Mouse (Mus musculus) gastrocnemius, adult 2 months (tissue): ENCODE results near the gene Cabp1. TPM values are rescaled to one million over a fixed set of nuclear protein-coding genes. Genes with fewer than 3 reads are reported as not detected.
A peak's percentile ranks its signal among the peaks of the same experiment; 100 is the strongest.
"Not testable (repeated sequence)": the region's sequence is repeated elsewhere in the genome, so short reads cannot be mapped to it uniquely, and the experiment has no call there.

Experiments used
- DNase-seq: peaks from one replicate; pipeline ENCODE4 v3.0.0; 2022
- H3K27ac ChIP-seq: fragments of 200-600 bp; 2 replicates; pipeline ENCODE4 v1.8.1; 2022; ENCODE audit warnings: mild to moderate bottlenecking
- H3K4me3 ChIP-seq: fragments of 200-600 bp; 2 replicates; pipeline ENCODE4 v1.8.1; 2022; ENCODE audit warnings: mild to moderate bottlenecking, moderate library complexity
- CTCF ChIP-seq: fragments of 200-600 bp; IDR thresholded peaks from 2 replicates; pipeline ENCODE4 v1.8.1; 2022; ENCODE audit warnings: antibody characterized with exemption, mild to moderate bottlenecking, moderate library complexity
- intact Hi-C: fragments of 180-260 bp; cut with DNase I; formaldehyde crosslinking; loops from one replicate; pipeline ENCODE4 v1.15.1; 2025
- total RNA-seq, 2 experiments: library from RNA; stranded (reverse); gene quantifications; 2 replicates each; pipeline ENCODE4 v1.2.3; 2021

Cabp1 gene
- total RNA-seq, 2 experiments from 2014 or later = 0.79 to 1.5 TPM

DNA sequence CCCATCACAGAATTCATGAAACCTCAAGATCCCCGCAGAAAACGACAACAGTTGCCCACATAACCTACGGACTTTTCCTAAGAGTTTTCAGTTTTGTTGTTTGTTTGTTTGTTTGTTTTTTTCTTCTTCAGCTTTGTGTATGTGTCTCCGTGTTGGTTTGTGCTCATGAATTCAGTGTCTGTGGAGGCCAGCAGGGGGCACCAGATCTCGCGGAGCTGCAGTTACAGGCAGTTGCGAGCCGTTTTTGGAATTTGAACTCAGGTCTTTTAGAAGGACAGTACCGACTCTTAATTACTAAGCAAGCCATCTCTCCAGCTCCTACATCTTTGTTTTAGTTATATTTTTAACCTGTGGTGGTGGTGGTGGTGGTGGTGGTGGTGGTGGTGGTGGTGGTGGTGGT is 28.8 kb downstream of the Cabp1 start:
- DNase-seq = no peak
- no peak overlapping the region for H3K4me3 ChIP-seq
- intact Hi-C loops = no loop called here
- H3K27ac ChIP-seq = no peak overlapping the region
- peak; percentile 59 for TF ChIP-seq CTCF

DNA sequence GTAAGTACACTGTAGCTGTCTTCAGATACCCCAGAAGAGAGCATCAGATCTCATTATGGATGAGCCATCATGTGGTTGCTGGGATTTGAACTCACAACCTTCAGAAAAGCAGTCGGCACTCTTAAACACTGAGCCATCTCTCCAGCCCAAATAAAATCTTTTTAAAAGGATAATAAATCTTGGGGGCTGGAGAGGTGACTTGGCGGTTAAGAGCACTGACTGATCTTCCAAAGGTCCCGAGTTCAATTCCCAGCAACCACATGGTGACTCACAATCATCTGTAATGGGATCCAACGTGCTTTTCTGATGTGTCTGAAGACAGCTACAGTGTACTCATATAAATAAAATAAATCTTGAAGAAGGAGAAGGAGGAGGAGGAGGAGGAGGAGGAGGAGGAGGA is 29.7 kb downstream of the Cabp1 start:
- H3K4me3 ChIP-seq, H3K27ac ChIP-seq, intact Hi-C loops, DNase-seq: not testable (repeated sequence)

GRCm38 (mm10) chr5:115163563-115163962 is 30.6 kb downstream of the Cabp1 start:
- TF ChIP-seq CTCF = peak; percentile 82

GRCm38 (mm10) chr5:115161940-115162279 is 32.3 kb downstream of the Cabp1 start:
- DNase-seq, H3K4me3 ChIP-seq, intact Hi-C loops: not testable (repeated sequence)
- H3K27ac ChIP-seq = peak overlapping the region; percentile 85

More at GRCm38 (mm10) chr5:115163563-115163962, 30.6 kb downstream of the Cabp1 start:
- peak; percentile 78 for DNase-seq
- H3K27ac ChIP-seq = peak overlapping the region; percentile 28
- H3K4me3 ChIP-seq = peak overlapping the region; percentile 40
- intact Hi-C loops = loop anchor here (1.0 kb wide), 1 partner anchor 38 kb away; no protein-coding TSS in a partner anchor

DNA sequence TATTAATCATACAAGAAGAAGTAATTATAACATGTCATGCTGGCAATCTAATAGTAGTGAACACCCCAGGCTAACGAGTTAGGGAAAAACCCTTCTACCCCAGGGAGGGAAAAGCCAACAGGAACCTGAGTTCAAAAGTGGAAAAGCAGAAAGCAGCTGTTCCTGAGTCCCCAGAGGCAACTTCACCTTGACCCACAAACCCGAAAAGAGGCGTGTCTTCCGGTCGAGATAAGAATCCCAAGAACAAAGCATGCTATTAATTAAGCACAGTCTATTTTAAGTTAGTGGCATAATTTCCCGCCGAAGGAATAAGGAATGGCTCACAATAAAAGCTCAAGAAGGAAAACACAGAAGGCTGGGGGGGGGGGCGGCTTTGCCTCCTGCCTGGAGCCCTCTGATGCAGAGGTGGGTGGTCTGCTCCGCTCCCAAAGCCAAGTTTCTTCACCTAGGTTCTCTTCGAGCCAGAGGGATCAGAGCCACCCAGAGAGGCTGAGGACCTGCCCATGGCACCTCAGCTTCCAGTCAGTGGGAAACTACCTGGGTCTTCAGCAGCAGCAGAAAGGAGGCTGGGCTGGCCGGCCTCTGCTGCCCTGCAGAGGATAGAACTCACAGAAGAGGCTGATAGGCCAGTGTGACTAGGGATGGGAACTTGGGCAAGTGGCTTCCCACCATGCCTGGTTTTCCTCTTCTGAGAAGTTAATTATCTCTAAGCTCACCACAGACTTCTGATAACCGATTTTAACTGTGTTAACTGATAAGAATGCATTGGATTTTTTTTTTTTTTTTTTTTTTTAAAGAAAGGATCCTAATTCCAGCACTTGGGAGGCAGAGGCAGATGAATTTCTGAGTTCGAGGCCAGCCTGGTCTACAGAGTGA is 32.9 kb downstream of the Cabp1 start:
- H3K27ac ChIP-seq = peak overlapping the region; percentile 98
- DNase-seq = no peak
- intact Hi-C loops = no loop called here
- peak overlapping the region; percentile 40 for H3K4me3 ChIP-seq
- TF ChIP-seq CTCF = no peak

- H3K27ac ChIP-seq = peak overlapping the region; percentile 98
Observed at GRCm38 (mm10) chr5:115160655-115161054, 33.5 kb downstream of the Cabp1 start.

GRCm38 (mm10) chr5:115159165-115159564 is 35.0 kb downstream of the Cabp1 start:
- no peak for DNase-seq
- H3K4me3 ChIP-seq = peak overlapping the region; percentile 95
- no peak for TF ChIP-seq CTCF
- intact Hi-C loops = no loop called here
- H3K27ac ChIP-seq = peak overlapping the region; percentile 98

More at GRCm38 (mm10) chr5:115160655-115161054, 33.5 kb downstream of the Cabp1 start:
- peak overlapping the region; percentile 13; the same call in 1 of the 2 replicates for H3K4me3 ChIP-seq
- intact Hi-C loops = no loop called here
- no peak for TF ChIP-seq CTCF
- no peak for DNase-seq

DNA sequence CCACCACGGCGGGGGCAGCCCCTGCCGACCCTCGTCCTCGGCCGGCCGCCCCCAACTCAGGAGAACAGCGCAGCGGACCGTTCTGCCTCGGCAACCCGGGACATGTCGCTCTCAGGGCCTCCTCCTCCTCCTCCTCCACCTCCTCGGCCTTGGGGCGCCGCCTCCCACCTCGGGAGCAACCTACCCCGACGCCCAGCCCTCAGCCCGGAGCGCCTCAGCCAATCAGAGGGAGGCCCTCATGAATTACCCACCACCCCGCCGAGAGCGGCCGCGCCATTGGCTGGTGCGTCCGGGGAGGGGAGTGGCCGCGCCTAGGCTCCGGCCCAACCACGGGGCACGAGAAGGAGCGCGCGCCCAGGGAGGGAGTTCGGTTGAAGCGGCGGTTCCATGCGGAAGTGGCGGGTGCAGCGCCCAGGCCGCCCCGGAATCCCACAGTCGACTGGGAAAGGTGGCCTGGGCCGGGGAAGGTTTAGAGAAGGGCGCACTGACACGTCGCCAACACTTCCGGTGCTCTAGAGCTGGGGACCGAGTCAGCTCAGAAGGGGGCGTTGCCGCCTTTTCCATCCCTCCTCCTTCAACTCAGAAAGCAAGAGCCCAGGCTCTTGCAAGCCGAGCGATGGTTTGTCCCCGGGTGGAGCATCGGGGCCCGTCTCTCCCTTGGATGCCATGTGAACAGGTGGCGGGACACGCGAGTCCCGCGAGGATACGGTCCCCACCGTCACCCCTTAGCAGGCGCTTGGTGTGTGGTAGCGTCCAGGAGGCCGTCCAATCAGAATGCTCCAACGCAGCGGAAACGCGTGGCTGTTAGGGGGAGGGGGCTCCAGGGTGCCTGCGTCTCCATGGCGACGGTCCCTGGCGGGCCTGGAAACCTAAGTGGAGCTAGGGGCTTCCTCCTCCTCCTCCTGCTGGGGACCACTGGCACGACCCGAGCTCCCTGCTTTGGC is 35.9 kb downstream of the Cabp1 start, which contains the start of gene Mlec:
TSS of gene Mlec (minus strand) at position 140 of the 944 bp plus-strand sequence.
- peak; percentile 99 for DNase-seq
- intact Hi-C loops = no loop called here
- Histone ChIP-seq H3K4me3 (peak within 1 kb of the TSS; percentile 95), H3K27ac (peak within 1 kb of the TSS; percentile 98)
- TF ChIP-seq CTCF = 0 out of 2 replicates have a peak, but pooled peaks have one; percentile 0

DNA sequence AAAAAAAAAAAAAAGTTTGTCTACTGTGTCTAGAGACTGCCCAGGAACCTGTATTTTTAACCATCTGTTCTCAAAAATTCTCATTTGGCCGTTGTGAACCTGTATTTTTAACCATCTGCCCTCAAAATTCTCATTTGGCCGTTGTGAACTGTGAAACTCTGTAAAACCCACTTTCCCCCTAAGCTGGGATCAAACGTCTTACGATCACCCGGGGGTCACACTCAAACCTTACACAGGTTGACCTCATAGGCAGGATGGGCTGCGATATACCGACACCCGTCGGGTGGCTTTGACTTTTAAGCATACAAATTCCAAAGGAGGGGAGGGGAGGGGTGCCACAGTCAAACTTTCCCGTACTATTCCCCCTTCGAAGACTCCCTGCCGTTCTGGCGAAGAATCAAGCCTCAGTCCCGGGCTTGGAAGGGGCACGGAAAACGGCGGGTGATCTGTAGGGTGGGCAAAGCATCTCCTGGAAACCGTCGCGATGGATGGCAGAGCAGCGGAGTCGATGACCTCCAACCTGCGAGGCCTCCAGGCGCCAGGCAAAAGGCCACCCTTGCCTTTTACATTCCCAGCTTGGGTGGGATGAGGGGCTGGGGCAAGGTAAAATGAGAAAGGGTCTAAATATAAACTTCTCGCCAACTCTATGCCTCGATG is 37.1 kb downstream of the Cabp1 start:
- TF ChIP-seq CTCF = no peak
- intact Hi-C loops = no loop called here
- peak; percentile 45 for DNase-seq
- peak overlapping the region; percentile 98 for H3K27ac ChIP-seq
- H3K4me3 ChIP-seq = peak overlapping the region; percentile 95

DNA sequence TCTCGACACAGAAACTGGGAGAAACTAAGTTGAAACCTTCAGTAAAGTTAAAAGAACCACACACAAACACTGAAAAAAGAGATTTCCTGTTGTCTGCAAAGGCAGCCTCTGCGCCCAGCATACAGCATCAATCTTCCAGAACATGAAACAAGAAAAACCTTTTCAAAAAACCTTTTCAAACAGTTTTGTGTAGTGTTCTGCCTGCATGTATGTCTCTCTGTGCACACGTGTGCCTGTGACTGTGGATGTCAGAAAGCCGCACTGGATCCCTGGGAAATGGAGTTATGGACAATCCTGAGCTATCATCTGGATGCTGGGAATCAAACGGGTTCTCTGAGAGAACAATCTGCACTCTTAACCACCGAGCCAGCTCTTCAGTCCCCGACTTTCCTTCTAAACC is 37.8 kb downstream of the Cabp1 start:
- no peak for TF ChIP-seq CTCF
- Histone ChIP-seq H3K27ac (peak overlapping the region; percentile 98), H3K4me3 (peak overlapping the region; percentile 95)
- intact Hi-C loops = no loop called here
- no peak for DNase-seq

DNA sequence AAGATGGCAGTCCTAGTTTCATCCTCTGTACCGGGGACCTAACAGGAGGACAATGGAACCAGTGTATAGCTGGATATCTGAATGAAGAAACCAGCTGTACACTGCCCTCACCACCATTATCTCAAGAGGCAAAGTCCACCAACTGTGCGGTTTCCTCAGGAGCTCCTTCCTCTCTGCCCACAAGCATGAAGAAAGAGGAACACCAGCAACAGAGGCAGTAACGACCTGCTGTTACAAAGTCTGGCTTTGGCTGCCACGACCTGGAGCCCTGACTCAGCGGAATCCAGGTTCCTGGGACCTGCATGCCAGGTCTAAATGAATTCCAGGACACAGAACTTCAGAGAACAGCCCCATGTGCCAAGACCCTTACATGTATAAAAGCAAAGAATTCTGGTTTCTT is 38.4 kb downstream of the Cabp1 start:
- H3K4me3 ChIP-seq = peak overlapping the region; percentile 95
- DNase-seq = peak; percentile 59
- intact Hi-C loops = no loop called here
- TF ChIP-seq CTCF = no peak
- peak overlapping the region; percentile 98 for H3K27ac ChIP-seq

DNA sequence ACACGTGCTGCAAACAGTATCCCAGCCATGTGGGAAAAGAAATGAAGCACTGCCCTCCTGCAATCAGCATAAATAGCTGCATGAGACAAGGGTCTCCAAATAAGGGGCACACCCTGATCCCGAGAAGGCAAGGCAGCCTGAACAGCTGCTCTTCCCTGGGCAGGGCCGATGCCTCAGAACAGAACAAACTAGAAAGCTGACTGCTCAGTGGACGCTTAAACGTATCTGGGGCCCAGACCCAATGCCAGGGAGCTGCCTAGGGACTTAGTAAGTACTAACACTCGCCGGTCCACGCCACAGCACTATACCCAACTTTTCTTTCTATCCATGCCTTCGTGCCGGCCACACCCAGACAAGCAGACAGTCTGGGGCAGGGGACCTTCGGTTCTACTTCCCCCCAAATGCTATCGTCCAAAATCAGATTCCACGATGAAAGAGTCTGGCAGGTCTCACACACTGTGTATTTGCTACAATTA is 39.0 kb downstream of the Cabp1 start:
- Histone ChIP-seq H3K27ac (peak overlapping the region; percentile 98), H3K4me3 (peak overlapping the region; percentile 95)
- TF ChIP-seq CTCF = no peak
- intact Hi-C loops = no loop called here
- DNase-seq = peak; percentile 64
